Comparison of ENCODE assay signal across 15 mouse cellular contexts in the genomic region with DNA sequence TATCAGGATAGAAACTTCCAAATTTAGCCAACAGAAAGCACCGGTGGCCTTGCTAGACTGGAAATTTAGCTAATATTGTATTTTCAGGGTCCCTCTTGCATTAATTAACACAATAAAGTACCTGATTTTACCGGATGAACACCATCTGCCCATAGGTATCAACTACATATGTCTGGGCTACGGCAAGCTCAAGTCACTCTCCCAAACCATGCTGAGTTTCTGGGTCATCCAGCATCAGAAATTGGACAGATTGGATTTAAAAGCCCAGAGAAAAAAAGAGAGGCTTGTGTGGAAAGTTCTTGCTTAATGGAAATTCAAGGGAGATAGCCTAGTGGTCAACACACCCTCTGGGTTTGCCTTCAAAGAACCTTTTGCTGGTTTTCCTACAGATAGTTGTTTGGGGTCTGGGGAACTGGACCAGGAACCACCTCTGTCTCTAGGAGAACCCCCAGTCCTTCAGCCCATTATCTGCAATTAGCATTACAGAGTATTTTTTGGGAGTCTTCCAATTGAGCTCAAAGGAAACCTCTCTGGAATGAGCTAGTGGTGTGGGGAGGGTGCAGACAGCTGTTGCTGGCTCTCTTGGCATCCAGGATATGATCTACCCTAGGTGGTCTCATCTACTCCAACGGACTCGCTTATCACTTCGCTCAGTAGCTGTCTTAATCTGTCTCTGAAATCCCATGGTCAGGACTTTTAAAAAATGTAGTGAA.
A peak's percentile ranks its signal among the peaks of the same experiment; 100 is the strongest.
DNase-seq lines count a peak whose midpoint lies in the region; ATAC-seq and TF ChIP-seq lines count a peak whose summit lies in the region.
"Had no signal": no experiment of that assay in that cellular context is flagged by ENCODE, and none has a peak within 500 bp of the region (broad histone marks: within the 10 kb centered on the region; RNA-seq: fewer than 3 reads in every experiment).

No protein-coding gene starts in this region.

- TF ChIP-seq CTCF in stomach, postnatal 0 days (IDR thresholded peaks at IDR 0.05; ENCODE audit: low read depth) = no peak
- no peak for TF ChIP-seq CTCF in forebrain, postnatal 0 days (IDR thresholded peaks at IDR 0.05; ENCODE audit: low read depth)

- no peaks in the 10 kb centered on the region for H3K9me3 ChIP-seq in hindbrain, embryonic 15.5 days
- H3K9me3 ChIP-seq in hindbrain, embryonic 16.5 days (ENCODE audit: control insufficient read depth, low read length) = no peaks in the 10 kb centered on the region
- no peaks in the 10 kb centered on the region for H3K9me3 ChIP-seq in stomach, embryonic 14.5 days (ENCODE audit: control insufficient read depth, low read depth, low read length)
- no peaks in the 10 kb centered on the region for H3K9me3 ChIP-seq in stomach, postnatal 0 days (ENCODE audit: control insufficient read depth, low read length)
- H3K9me3 ChIP-seq in forebrain, postnatal 0 days (ENCODE audit: low read length) = no peaks in the 10 kb centered on the region
- H3K9me3 ChIP-seq: limb, embryonic 13.5 days; liver, embryonic 15.5 days; neural tube, embryonic 15.5 days had no signal

- no peak overlapping the region for H3K27ac ChIP-seq in hindbrain, embryonic 15.5 days (replicated peaks)
- H3K27ac ChIP-seq in hindbrain, embryonic 16.5 days (ENCODE audit: low read depth, low read length) = no peak overlapping the region
- no peak overlapping the region for H3K27ac ChIP-seq in stomach, embryonic 14.5 days (ENCODE audit: low read length)
- H3K27ac ChIP-seq in stomach, postnatal 0 days (replicated peaks) = no peak overlapping the region
- H3K27ac ChIP-seq in forebrain, postnatal 0 days (ENCODE audit: low read depth, low read length) = no peak overlapping the region
- H3K27ac ChIP-seq: limb, embryonic 13.5 days; liver, embryonic 15.5 days; neural tube, embryonic 15.5 days had no signal

- TF ChIP-seq EP300 in stomach, postnatal 0 days (optimal IDR thresholded peaks at IDR 0.05) = no peak

- no peak overlapping the region for H3K4me3 ChIP-seq in hindbrain, embryonic 15.5 days
- H3K4me3 ChIP-seq in hindbrain, embryonic 16.5 days (ENCODE audit: low read length) = no peak overlapping the region
- H3K4me3 ChIP-seq in stomach, embryonic 14.5 days (ENCODE audit: low read depth, low read length) = no peak overlapping the region
- no peak overlapping the region for H3K4me3 ChIP-seq in stomach, postnatal 0 days (ENCODE audit: low read depth, low read length)
- no peak overlapping the region for H3K4me3 ChIP-seq in forebrain, postnatal 0 days (ENCODE audit: low read depth, low read length)
- H3K4me3 ChIP-seq: limb, embryonic 13.5 days; liver, embryonic 15.5 days; neural tube, embryonic 15.5 days had no signal

- peak; percentile 34 for DNase-seq in cerebellum, adult 9-10 months
- DNase-seq in cerebellum, postnatal 10 days = no peak
- no peak for DNase-seq in stomach, postnatal 0 days (ENCODE audit: low spot score)
- no peak for DNase-seq in forebrain, postnatal 0 days
- no peak for DNase-seq in adipocyte (ENCODE audit: low spot score)
- DNase-seq: embryo, embryonic 11 days; retina, postnatal 1 day; thymus, postnatal 36 days had no signal

- H3K4me1 ChIP-seq in hindbrain, embryonic 15.5 days (replicated peaks) = peaks cover 7% of the 10 kb centered on the region
- peaks cover 5% of the 10 kb centered on the region for H3K4me1 ChIP-seq in hindbrain, embryonic 16.5 days (ENCODE audit: control insufficient read depth, insufficient read depth, low read depth, low read length)
- H3K4me1 ChIP-seq in stomach, embryonic 14.5 days (ENCODE audit: control insufficient read depth, insufficient read depth, low read length) = no peaks in the 10 kb centered on the region
- H3K4me1 ChIP-seq in stomach, postnatal 0 days (replicated peaks; ENCODE audit: control insufficient read depth, insufficient read depth) = no peaks in the 10 kb centered on the region
- 0 out of 2 replicates have a peak, but pooled peaks cover 2% of the 10 kb centered on the region for H3K4me1 ChIP-seq in forebrain, postnatal 0 days (ENCODE audit: insufficient read depth)
- H3K4me1 ChIP-seq: limb, embryonic 13.5 days; liver, embryonic 15.5 days; neural tube, embryonic 15.5 days had no signal

- ATAC-seq in hindbrain, embryonic 15.5 days (ENCODE audit: low FRiP score, low read depth) = peak; percentile 66; the same call in 1 of the 2 replicates
- ATAC-seq in hindbrain, embryonic 16.5 days = no peak
- ATAC-seq in stomach, embryonic 14.5 days (ENCODE audit: insufficient number of reproducible peaks, insufficient read depth, low FRiP score, low read depth) = 0 out of 2 replicates have a peak, but pooled peaks have one; percentile 53
- no peak for ATAC-seq in stomach, postnatal 0 days (ENCODE audit: low FRiP score, low TSS enrichment)
- ATAC-seq in forebrain, postnatal 0 days = no peak
- ATAC-seq: forebrain, embryonic 14.5 days had no signal

- 72% methylated on average over 6 of the region's 6 CpGs for WGBS in hindbrain, embryonic 15.5 days
- 80% methylated on average over 6 of the region's 6 CpGs for WGBS in hindbrain, embryonic 16.5 days
- WGBS in stomach, embryonic 14.5 days = 83% methylated on average over 6 of the region's 6 CpGs
- 68% methylated on average over 6 of the region's 6 CpGs for WGBS in stomach, postnatal 0 days
- WGBS in forebrain, postnatal 0 days = 71% methylated on average over 6 of the region's 6 CpGs

- no peak overlapping the region for H3K9ac ChIP-seq in hindbrain, embryonic 15.5 days
- H3K9ac ChIP-seq in hindbrain, embryonic 16.5 days (ENCODE audit: low read depth, low read length) = no peak overlapping the region
- no peak overlapping the region for H3K9ac ChIP-seq in stomach, embryonic 14.5 days (replicated peaks; ENCODE audit: low read depth, low read length)
- H3K9ac ChIP-seq in stomach, postnatal 0 days (ENCODE audit: low read length) = no peak overlapping the region
- no peak overlapping the region for H3K9ac ChIP-seq in forebrain, postnatal 0 days
- H3K9ac ChIP-seq: limb, embryonic 13.5 days; liver, embryonic 15.5 days; neural tube, embryonic 15.5 days had no signal

- H3K27me3 ChIP-seq in hindbrain, embryonic 15.5 days = no peaks in the 10 kb centered on the region
- H3K27me3 ChIP-seq in hindbrain, embryonic 16.5 days (replicated peaks; ENCODE audit: control insufficient read depth, insufficient read depth, low read length) = no peaks in the 10 kb centered on the region
- H3K27me3 ChIP-seq in stomach, embryonic 14.5 days (ENCODE audit: control insufficient read depth, insufficient read depth, low read length) = no peaks in the 10 kb centered on the region
- H3K27me3 ChIP-seq in stomach, postnatal 0 days (ENCODE audit: control insufficient read depth, insufficient read depth, low read length) = no peaks in the 10 kb centered on the region
- no peaks in the 10 kb centered on the region for H3K27me3 ChIP-seq in forebrain, postnatal 0 days (ENCODE audit: insufficient read depth, low read length)
- H3K27me3 ChIP-seq: limb, embryonic 13.5 days; liver, embryonic 15.5 days; neural tube, embryonic 15.5 days had no signal

- H3K36me3 ChIP-seq in hindbrain, embryonic 15.5 days = peaks cover 12% of the 10 kb centered on the region
- no peaks in the 10 kb centered on the region; the same call in 1 of the 2 replicates for H3K36me3 ChIP-seq in hindbrain, embryonic 16.5 days (ENCODE audit: control insufficient read depth, insufficient read depth, low read length)
- H3K36me3 ChIP-seq in stomach, embryonic 14.5 days (ENCODE audit: control insufficient read depth, insufficient read depth, low read length) = peaks cover 35% of the 10 kb centered on the region
- peaks cover 14% of the 10 kb centered on the region for H3K36me3 ChIP-seq in stomach, postnatal 0 days (ENCODE audit: control insufficient read depth, insufficient read depth, low read length)
- H3K36me3 ChIP-seq in forebrain, postnatal 0 days (ENCODE audit: insufficient read depth) = peaks cover 42% of the 10 kb centered on the region
- H3K36me3 ChIP-seq: liver, embryonic 15.5 days; neural tube, embryonic 15.5 days had no signal

- H3K4me2 ChIP-seq in hindbrain, embryonic 15.5 days = no peak overlapping the region
- H3K4me2 ChIP-seq in hindbrain, embryonic 16.5 days (ENCODE audit: low read length) = no peak overlapping the region
- no peak overlapping the region for H3K4me2 ChIP-seq in stomach, embryonic 14.5 days (replicated peaks; ENCODE audit: low read depth, low read length)
- H3K4me2 ChIP-seq in stomach, postnatal 0 days (replicated peaks; ENCODE audit: low read depth) = no peak overlapping the region
- H3K4me2 ChIP-seq in forebrain, postnatal 0 days (ENCODE audit: low read depth) = no peak overlapping the region
- H3K4me2 ChIP-seq: limb, embryonic 13.5 days; liver, embryonic 15.5 days; neural tube, embryonic 15.5 days had no signal

Comparison
In these comparisons a context has a peak if more than half of its experiments do, and no peak if none do; other contexts are left out.
1. ATAC-seq: peak in hindbrain, embryonic 15.5 days (single experiment) and stomach, embryonic 14.5 days (single experiment); none in hindbrain, embryonic 16.5 days (single experiment), stomach, postnatal 0 days (single experiment) and forebrain, postnatal 0 days (single experiment).